Mouse (Mus musculus) heart, adult 2 months (tissue): Measurements from ENCODE around the gene Rasl11a. TPM values are rescaled to one million over a fixed set of nuclear protein-coding genes. Genes with fewer than 3 reads are reported as not detected.

Experiments used
- DNase-seq, 2 experiments: peaks; one replicate each; pipeline ENCODE4 v3.0.0; 2021
- H3K27ac ChIP-seq: fragments of 200-600 bp; 2 replicates; pipeline ENCODE4 v1.8.1; 2022
- H3K27me3 ChIP-seq: fragments of 200-500 bp; 2 replicates; pipeline ENCODE4 v1.6.1; 2012; ENCODE audit warnings: mild to moderate bottlenecking, low read length, inconsistent platforms, mixed read lengths; ENCODE audit not compliant: control insufficient read depth, insufficient read depth
- H3K36me3 ChIP-seq: fragments of 200-500 bp; 2 replicates; pipeline ENCODE4 v1.6.1; 2012; ENCODE audit warnings: low read length, inconsistent platforms; ENCODE audit not compliant: control insufficient read depth, insufficient read depth
- H3K4me1 ChIP-seq: fragments of 200-500 bp; 2 replicates; pipeline ENCODE4 v1.6.1; 2011; ENCODE audit warnings: low read length; ENCODE audit not compliant: control insufficient read depth, insufficient read depth
- H3K4me3 ChIP-seq: fragments of 200-600 bp; 2 replicates; pipeline ENCODE4 v1.8.1; 2022
- H3K79me2 ChIP-seq: fragments of 200-500 bp; replicated peaks from 2 replicates; pipeline ENCODE4 v1.6.1; 2012; ENCODE audit warnings: mild to moderate bottlenecking, inconsistent platforms, low read length, moderate library complexity, mixed read lengths; ENCODE audit not compliant: control insufficient read depth, insufficient read depth
- H3K9ac ChIP-seq: fragments of 200-500 bp; 2 replicates; pipeline ENCODE4 v1.6.1; 2012; ENCODE audit warnings: low read depth, mild to moderate bottlenecking, control low read depth, inconsistent platforms, low read length, mixed read lengths
- CTCF ChIP-seq: fragments of 200-600 bp; IDR thresholded peaks from 2 replicates; pipeline ENCODE4 v1.8.1; 2022; ENCODE audit warnings: antibody characterized with exemption, mild to moderate bottlenecking, moderate library complexity
- EP300 ChIP-seq: fragments of 200-500 bp; IDR thresholded peaks from 2 replicates; pipeline ENCODE4 v1.6.1; 2011; ENCODE audit warnings: low read depth, low read length, control low read depth; ENCODE audit not compliant: insufficient read depth
- POLR2A ChIP-seq: fragments of 200-500 bp; IDR thresholded peaks from 2 replicates; pipeline ENCODE4 v1.6.1; 2011; ENCODE audit warnings: mild to moderate bottlenecking, low read depth, low read length, control low read depth; ENCODE audit not compliant: insufficient read depth
- WGBS: fragments of 180-500 bp; shearing (Covaris S2); methylation state at CpG from one replicate; pipeline ENCODE4 v1.1.7; 2018; 5-methylcytosine and 5-hydroxymethylcytosine counted together
- intact Hi-C: fragments of 180-260 bp; cut with DNase I; formaldehyde crosslinking; loops from one replicate; pipeline ENCODE4 v1.15.1; 2025
- polyA plus RNA-seq: library from polyadenylated mRNA; depleted of rRNA; stranded (reverse); fragments of >200 nt; gene quantifications from 2 replicates; pipeline ENCODE4 v1.2.3, GENCODE M21; 2012; rRNA removed
- total RNA-seq, 2 experiments: library from RNA; stranded (reverse); gene quantifications; 2 replicates each; pipeline ENCODE4 v1.2.3; 2021

Rasl11a gene
- total and polyA plus RNA-seq, 3 experiments, result 1.8 to 3.7 (median 2.7) TPM

DNA sequence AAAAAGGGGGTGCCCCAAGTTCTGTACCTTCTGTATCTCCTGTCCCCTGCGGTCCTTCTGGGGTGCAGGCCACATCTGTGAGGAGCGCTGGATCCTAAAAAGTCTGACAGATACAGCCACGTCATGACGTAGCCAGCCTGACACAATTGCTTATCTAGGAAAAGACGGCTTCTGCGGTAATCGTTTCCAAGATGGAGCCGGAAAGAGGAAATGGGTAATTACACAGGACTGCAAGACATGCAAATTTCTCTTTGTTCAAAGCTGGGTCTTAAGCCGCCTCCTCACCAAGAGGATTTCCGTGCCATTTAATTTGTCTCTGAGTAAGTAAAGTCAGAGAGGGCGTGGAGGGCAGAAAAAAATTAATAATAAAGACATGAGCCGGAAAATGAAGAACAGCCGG is 52.1 kb downstream of the Rasl11a start:
- Histone ChIP-seq H3K27me3 (no peaks in the 10 kb centered on the region), H3K36me3 (no peaks in the 10 kb centered on the region), H3K27ac (no peak overlapping the region), H3K4me1 (no peaks in the 10 kb centered on the region), H3K4me3 (no peak overlapping the region), H3K9ac (no peak overlapping the region), H3K79me2 (no peaks in the 10 kb centered on the region)
- TF ChIP-seq EP300 (no peak), CTCF (no peak), POLR2A (no peak)
- intact Hi-C loops, result no loop called here
- no peak for DNase-seq
- 32% methylated on average over 13 of the region's 13 CpGs for WGBS

Other genes with a start within 250 kb of the Rasl11a start
- 10 to 100 TPM; 16.8 to 17.2 TPM for gene Usp12, start 50.1 kb upstream of the Rasl11a start, total RNA-seq
- 6.0 and 12.4 TPM in 2 replicates for gene Usp12, start 50.1 kb upstream of the Rasl11a start, polyA plus RNA-seq
- gene Rpl21, start 12.2 kb upstream of the Rasl11a start, total RNA-seq, result 100 to 1,000 TPM; 119 to 143 TPM
- 44.4 and 61.1 TPM in 2 replicates for gene Rpl21, start 12.2 kb upstream of the Rasl11a start, polyA plus RNA-seq
- 10 to 100 TPM; 18.4 to 19.2 TPM for gene Gtf3a, start 103.6 kb downstream of the Rasl11a start, total RNA-seq
- gene Gtf3a, start 103.6 kb downstream of the Rasl11a start, polyA plus RNA-seq, result 19.2 and 23.0 TPM in 2 replicates
- gene Mtif3, start 118.7 kb downstream of the Rasl11a start, total RNA-seq, result 10 to 100 TPM; 21.0 to 23.3 TPM
- gene Mtif3, start 118.7 kb downstream of the Rasl11a start, polyA plus RNA-seq, result 12.2 and 18.1 TPM in 2 replicates
- gene Lnx2, start 231.5 kb downstream of the Rasl11a start, total RNA-seq, result 10 to 100 TPM in 1 of 2 experiments, 1 to 10 TPM in 1; 9.5 to 13.6 TPM
- 13.2 and 14.5 TPM in 2 replicates for gene Lnx2, start 231.5 kb downstream of the Rasl11a start, polyA plus RNA-seq
- 10 to 100 TPM; 66.6 to 74.8 TPM for gene Polr1d, start 232.0 kb downstream of the Rasl11a start, total RNA-seq
- gene Polr1d, start 232.0 kb downstream of the Rasl11a start, polyA plus RNA-seq, result 24.2 and 35.7 TPM in 2 replicates